Mouse (Mus musculus): ENCODE data around the gene Ptprk.

Ptprk gene

DNA sequence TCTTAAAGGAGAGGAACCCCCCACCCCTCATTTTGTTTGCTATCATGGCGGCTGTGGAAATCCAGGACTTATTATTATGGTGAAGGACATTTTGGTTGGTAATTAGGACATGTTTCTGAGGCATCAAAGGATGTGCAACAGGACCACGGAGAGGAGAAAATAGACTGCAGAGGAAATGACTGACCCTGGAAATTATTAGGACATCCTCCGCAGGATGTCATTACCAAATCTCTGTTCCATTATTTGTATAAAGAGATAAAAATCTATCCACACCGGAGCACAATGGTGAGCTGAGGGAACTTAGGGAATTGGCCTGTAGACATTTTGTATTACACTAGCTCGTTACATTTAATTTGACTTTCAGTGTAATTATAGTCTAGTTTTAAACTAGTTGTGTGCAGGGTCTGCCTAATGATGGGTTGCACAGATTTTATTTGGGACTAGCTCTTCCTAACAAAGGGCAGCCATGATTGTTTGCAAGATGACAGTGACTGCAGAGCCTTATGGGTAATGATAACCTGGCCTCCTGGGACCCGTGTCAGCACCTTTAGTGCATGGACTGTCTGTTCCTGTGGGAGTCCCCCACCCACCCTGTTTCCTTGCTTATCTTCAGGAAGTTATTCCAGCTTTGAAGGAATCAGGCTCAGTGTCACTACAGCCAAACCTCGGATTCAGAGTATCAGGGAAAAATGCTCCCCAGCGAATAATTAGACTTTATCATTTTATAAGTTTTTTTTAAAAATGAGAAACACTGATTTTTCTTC lies 38.4 kb downstream of the Ptprk start:
- CTCF ChIA-PET, result no interaction called here

DNA sequence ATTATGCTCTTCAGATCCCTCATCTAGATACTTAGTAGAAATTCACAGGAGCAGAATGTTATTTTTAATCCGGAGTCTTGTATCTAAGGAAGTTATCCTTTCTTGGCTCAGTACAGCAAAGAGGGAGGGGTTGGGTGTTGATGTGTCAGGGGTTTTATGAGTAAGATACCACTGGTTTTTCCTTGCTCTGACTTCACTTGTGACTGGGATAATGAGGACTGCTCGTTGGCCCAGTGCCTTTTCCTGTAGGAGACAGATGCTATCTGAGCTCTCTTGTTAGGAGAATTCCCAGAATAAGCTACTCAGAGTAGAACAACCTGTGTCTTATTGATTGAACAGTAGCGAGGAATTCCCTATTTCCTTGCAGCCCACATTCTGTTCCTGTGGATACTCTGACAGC lies 39.3 kb downstream of the Ptprk start:
- CTCF ChIA-PET, result no interaction called here

DNA sequence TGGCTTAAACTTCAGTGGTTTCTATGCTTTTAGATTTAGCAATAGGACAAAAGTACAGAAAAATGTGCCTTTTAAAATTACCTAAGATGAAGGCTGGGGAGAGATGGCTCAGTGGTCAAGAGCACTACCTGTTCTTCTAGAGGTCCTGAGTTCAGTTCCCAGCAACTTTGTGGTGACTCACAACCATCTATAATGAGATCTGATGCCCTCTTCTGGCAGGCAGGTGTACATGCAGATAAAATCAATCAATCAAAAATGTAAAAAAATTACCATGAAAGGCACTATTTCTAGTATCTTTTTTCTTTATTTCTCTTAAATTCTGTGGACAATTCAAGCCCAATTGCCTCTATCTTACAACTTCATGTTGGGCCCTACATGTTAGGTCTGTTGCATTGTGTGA lies 42.4 kb downstream of the Ptprk start:
- CTCF ChIA-PET, result no interaction called here

- CTCF ChIA-PET, result no interaction called here
Observed at GRCm38 (mm10) chr10:28118783-28119365, 44.3 kb downstream of the Ptprk start.

DNA sequence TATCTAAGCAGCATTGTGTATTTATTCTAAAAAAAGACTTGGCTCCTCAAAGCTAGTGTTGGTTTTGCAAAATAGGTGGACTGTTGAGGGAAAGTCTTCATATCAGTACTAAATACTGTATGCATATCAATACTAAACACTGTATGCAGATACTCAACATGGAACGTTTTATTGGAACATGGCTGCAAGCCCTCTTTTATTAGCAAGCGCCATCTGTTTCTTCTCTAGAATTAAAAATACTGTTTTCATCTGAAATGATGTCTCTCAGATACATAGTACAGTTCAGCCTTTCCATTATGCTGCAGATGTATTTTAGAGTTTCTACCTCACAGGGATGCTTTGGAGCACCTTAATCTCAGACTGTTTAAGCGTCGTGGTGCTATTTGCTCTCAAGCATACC lies 49.3 kb downstream of the Ptprk start:
- CTCF ChIA-PET, result no interaction called here

DNA sequence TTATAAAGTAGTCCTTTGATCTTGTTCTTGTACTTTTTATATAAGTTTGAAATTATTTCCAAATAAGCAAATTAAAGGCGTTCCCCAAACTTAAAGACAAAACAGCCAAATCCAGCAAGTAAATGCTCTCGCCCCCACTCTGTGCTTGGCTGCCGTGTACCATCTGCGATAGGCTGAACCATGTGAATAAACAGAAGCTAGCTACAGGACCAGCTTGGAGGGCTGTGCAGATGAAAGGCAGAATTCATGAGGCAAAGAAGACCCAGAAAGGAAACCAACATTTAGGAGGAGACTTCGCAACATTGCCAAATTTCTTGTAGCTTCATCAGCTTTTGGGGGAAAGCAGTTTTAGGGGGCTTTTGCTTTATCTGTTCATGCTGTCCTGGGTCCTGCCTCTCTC lies 53.4 kb downstream of the Ptprk start:
- CTCF ChIA-PET, result no interaction called here

GRCm38 (mm10) chr10:28128450-28128849 lies 53.8 kb downstream of the Ptprk start:
- CTCF ChIA-PET, result no interaction called here

- CTCF ChIA-PET, result no interaction called here
Observed at GRCm38 (mm10) chr10:28130422-28130821, 55.8 kb downstream of the Ptprk start.

DNA sequence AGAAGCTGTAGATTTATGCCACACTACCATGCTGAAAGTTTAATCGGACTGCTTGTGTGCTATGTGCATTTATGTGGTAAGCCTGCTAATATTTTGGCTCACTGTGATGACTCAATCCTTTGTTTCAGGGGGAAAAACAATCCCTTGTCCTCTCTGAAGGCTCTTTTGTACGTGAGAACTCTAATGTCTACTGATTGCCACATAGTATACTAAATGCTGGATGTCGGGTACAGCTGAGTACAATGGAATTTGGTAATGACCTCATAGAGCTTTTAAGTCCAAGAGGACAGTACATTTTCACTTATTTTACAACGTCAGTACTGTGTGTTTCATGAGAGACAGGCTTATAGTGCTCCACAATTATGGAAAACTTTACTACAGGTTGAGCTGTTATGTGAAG lies 59.1 kb downstream of the Ptprk start:
- CTCF ChIA-PET, result no interaction called here

DNA sequence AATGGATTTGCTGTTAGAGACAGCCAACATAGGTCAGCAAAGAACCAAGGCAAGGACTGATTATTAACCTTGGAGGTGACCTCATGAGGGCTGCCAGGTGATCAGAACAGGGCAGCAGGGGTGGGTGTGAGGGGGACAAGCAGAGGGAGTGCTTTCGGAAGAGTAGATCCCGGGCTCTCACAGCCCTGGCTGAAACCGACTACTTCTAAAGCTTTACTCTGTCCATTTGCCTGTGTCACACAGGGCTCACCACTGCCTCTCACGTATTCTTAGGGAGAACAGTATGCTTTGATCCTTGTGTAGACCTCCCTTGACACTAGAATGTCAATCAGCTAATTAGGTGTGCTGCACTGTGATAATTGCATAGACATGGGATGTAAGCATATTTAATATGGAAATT lies 63.8 kb downstream of the Ptprk start:
- CTCF ChIA-PET, result interaction anchor here (0.7 kb wide), 1 partner anchor 33 kb away, joined by 3 read pairs; no protein-coding TSS in a partner anchor

DNA sequence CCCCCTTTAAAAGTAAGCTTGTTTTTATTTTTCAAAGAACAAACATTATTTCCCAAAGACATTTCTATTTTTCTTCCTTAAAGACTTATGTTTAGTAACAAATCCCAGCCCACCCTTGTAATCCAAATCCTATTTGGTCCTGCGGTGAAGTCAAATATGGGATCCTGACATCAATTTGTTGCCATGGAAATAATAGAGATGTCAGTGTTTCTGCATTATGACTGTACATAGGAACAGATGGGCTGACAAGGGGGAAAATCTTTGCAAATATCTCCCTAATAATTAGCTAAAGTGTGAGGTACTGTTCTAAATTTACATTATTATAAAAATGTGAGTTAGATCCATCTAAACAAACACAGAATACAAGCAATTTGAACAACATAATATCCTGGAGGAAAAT lies 69.8 kb downstream of the Ptprk start:
- CTCF ChIA-PET, result no interaction called here

DNA sequence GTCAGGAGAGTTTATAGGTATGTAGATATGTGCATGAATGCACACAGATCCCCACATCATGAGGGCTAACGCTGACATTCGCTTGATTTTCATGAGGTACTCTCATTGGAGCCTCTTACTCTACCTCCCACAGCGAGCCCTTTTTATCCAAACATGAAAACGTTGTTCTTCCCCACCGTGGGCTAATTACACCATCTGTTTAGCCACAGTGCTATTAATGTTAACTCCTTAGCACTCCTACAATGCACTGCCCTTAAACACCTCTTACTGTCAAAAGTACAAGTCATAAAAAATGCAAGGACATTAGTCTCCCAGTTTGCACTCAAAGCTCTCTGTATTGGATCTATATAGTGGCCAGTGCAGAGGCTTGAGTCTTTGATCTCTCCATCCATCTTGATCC lies 70.7 kb downstream of the Ptprk start:
- CTCF ChIA-PET, result no interaction called here

GRCm38 (mm10) chr10:28155688-28156685 lies 81.4 kb downstream of the Ptprk start:
- CTCF ChIA-PET, result no interaction called here

DNA sequence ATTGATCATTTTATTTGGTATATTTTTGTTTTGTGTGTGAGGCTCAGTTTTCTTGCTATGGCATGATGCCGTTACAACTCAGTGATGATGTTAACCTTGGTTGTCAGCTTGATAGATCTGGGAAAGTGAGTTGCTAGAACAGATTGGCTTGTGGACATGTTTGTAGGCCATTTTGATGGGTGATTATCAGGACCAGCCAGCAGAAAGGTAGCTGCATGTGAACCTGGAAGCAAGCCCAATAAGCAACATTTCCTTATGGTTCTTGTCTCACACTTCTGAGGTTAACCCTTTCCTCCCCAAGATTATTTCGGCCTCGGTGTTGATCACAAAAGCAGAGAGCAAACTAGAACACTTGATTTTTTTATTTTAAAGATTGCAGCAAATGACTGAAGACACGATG lies 85.1 kb downstream of the Ptprk start:
- CTCF ChIA-PET, result no interaction called here

DNA sequence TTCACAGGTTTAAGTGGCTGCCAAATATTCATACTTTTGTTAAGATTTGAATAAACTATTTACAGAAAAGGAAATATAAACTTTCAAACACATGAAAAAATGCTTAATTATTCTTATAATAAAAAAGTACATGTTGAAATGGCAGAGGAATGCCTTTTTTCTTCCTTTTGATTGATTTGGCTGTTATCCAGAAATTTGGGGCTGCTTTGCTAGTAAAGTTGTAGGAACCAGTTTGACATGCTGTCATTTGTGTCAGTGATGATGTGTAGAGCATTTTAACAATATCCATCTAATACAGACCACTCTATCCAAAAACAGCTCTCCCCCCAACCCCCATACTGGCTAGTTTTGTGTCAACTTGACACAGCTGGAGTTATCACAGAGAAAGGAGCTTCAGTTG lies 86.7 kb downstream of the Ptprk start:
- CTCF ChIA-PET, result no interaction called here

DNA sequence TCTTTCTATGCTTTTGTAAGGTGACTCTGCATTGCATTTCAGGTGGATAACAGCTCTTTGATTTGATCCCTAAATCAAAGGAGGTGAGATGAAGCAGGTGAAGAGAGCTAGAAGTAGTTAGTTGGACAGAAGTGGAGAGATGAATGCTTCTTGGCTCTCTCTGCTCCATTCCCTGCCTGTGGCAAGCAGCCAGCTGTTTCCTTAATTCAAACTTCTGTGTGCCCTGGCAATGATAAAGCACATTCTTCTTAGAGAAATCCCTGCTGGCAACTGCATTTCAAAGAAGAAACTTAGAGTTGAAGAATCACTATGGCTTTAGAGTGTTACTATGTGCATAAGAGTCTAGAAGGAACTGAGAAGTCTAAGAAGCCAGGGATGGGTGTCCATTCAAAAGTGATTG lies 89.6 kb downstream of the Ptprk start:
- CTCF ChIA-PET, result no interaction called here

GRCm38 (mm10) chr10:28164746-28165145 lies 90.1 kb downstream of the Ptprk start:
- CTCF ChIA-PET, result no interaction called here

DNA sequence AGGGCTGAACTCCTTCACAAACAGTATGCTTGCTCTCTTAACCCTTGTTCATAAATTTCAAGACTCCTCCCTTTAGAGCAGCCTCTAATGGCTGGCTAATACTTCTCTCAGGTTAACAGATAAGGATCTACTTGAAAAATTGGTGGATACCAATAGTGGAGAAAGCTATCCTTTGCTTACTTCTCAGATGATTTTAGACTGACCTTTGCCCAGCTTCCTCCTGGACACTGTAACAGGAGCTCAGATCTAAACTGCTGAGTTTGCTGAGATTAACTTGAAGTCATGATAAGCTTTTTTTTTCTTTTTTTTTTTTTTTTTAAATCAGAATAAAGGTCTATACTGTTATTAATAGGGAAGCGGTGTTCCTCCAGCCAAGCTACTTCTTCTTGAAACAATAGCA lies 92.0 kb downstream of the Ptprk start:
- CTCF ChIA-PET, result no interaction called here

GRCm38 (mm10) chr10:28167097-28167496 lies 92.5 kb downstream of the Ptprk start:
- CTCF ChIA-PET, result no interaction called here

GRCm38 (mm10) chr10:28171196-28171595 lies 96.6 kb downstream of the Ptprk start:
- CTCF ChIA-PET, result no interaction called here

DNA sequence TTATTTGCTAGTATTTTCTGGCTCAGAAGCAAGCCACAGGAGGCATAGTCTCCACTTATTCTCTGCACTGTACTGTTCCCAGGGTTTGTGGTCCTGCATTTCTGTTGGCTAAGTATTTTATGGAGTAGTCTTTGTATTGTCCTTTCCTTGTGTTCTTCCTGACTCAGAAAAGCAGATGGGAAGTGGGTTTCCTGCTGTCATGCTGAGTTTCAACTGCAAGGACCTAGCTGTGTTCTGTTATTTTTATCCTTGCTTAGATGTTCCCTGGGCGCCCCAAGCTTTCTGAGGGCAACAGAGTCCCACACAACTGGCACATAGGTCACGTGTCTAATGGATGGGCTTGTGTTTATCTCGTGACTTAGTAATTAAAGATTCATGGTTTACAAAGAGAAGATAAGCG lies 104.3 kb downstream of the Ptprk start:
- CTCF ChIA-PET, result no interaction called here

- CTCF ChIA-PET, result no interaction called here
Observed at GRCm38 (mm10) chr10:28182081-28182480, 107.5 kb downstream of the Ptprk start.

GRCm38 (mm10) chr10:28184675-28185074 lies 110.1 kb downstream of the Ptprk start:
- CTCF ChIA-PET, result no interaction called here

All from spleen, embryonic (tissue).